Mouse (Mus musculus) spleen, postnatal 14 days (tissue): ENCODE results near the gene Rsu1.
A peak's percentile ranks its signal among the peaks of the same experiment; 100 is the strongest.

ENCODE experiments used
- DNase-seq, 2 experiments: peaks; one replicate each; pipeline ENCODE4 v3.0.0; 2021 to 2022; ENCODE audit warnings: low spot score in 2 of 2

Gene Rsu1

DNA sequence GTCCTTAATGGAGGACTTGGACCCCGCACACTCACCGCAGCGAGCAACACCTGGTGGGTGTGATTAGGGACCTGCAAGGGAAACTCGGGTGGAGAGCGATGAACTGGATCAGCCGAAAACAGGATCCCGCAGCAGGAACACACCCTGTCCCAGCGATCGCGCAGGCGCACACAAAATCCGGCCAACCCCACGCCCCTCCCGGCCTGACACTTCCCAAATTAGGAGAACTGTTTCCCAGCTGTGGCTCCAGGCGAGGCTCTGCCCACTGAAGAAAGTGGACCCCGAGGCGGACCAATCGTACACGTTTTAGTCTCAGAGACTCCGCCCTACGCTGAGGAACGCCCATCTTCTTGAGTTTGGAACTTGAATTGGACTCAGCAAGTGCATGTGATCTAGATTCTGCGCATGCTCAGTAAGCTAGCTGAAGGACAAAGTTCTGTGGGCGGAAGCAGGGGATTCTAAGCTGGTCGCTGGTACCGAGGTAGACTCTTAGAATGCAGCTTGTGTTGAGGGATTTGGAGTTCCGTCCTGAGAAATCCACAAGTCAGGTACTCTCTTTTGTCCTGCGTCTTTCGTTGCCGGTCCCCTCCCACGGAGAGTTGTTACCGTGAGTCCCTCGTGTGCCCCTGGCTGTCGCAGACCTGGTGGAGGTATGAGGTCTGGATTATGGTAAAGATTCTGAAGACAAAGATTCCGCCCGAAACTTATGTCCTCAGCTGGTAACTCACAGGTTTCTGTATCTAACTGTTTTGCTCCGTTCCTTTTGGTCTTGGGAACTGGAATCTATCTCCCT is at the start of gene Rsu1:
Rsu1 (minus strand) TSS at position 251 of the 793 bp plus-strand sequence.
- peak; percentile 78 to 86 for DNase-seq

DNA sequence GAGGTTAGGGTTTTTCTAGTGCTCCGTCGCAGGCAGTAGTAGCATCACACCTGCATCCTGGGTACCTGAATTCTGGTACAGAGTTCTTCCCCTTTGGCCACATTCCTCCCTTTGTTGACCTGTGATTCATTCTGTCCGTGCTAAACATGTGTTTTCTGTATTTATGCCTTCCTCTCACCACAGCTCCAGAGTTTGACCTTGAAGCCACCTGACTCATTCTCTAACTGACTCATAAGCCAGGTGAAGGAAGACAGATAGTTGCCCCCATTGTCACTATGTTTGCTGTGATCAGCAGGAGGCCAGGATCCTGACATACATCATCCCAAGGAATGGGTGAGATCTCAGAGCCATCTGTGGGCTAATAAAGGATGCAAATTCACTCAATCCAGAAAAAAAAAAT is 32.2 kb upstream of the Rsu1 start:
- no peak for DNase-seq

DNA sequence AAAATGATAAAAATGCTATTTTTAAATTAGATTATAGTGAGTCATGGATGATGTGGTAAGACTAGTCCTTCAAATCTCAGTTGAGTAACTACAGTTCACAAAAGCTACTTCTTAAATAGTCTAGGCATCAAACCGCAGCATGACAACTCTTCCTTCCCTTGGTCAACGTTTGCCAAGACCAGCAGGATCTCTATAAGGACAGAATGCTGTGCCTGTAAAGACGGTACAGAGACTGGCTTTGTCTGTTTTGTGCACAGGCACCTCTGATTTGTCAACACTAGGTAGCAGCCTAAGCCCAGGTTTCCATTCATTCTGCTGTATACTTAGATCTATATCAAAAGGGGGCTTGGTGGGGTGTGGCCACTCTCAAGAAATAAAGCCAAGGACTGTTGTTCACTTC is 27.8 kb upstream of the Rsu1 start:
- DNase-seq: no peak

DNA sequence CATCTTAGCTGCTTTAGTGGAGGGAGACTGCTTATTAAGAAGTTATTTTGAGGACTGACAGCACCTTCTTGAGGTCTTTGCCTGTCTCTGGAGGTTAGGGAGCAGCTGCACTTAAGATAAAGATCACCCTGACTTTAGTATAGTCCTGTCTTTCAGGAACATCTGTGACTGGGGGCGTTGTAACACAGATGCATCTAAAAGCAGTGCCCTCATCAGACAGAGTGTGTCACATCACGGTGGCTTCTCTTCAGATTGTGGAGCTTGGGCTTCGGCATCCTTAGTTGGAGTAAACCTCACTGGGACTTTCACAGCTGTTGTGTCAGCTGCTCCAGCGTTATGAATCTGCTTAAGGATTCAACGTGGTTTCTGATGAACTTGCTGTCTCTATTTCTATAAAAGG is 26.5 kb upstream of the Rsu1 start:
- no peak for DNase-seq

DNA sequence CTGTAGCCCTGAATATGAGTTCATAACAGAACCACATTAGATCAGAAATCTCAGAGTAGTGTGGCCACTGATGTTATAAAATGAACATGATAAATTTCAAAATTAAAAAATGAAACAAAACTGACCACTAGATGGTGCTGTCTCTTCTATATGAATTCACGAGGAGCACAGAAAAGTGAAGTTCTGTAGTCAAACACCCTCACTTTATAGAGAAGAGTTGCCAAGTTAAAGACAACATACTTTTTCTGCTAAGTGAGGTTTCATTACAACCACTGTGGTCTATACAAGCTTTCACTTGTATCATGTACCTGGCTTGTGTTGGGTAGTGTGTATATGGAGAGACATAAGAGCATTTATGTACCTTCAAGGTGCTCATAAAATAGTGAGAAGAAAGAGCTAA is 19.4 kb upstream of the Rsu1 start:
- no peak for DNase-seq

DNA sequence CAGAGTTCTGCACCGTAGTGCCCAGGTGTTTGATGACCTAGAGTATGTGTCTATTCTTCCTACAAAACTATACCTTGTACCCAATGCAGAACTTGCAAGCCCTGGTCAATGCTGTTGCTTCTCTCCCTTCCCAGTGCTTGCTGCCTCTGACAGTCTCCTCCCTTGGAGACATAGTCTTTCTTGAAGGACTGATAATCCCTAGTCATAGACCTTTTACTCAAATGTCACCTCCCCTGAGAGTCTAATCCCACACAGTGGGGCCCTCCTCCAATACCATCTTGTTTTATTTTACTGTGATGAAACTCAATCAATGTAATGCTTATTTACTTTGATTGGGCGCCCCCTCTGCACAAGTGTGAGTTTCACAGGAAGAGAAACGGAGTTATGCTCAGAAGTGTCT is 18.9 kb upstream of the Rsu1 start:
- no peak for DNase-seq

DNA sequence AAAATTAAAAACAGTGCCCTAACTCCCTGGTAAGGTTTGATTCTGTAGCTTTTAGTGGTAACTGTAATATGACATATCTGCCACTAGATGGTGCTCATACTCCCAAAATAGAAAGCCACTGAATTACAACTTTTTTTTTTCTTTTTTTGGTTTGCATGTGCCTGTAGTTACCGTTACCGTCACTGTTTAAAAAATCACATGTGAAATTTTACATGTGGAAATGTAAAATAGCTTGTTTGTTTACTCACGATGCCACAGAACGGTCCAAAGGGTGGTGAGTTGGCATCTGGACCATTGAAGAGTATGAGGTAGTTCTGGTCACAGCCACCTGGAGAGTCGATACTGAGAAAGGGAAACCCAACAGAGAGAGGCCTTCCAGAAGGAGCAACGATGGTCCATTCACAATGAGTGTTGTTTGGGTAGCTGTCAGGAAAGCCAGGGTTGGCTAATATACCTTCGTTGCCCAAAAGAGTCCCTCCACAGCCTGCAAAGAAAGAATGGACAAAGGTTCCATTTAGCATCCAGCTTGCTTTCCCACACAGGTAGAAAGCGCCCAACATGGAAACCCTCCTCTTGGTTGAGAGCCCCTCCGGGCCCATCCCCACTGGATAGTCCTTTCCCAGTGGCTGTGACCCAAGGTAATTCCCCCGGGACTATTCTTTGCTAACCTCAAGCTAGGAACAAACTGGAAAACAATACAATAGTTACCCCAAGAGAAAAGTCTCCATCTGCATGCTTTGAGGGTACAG is 7.1 kb upstream of the Rsu1 start:
- no peak for DNase-seq

DNA sequence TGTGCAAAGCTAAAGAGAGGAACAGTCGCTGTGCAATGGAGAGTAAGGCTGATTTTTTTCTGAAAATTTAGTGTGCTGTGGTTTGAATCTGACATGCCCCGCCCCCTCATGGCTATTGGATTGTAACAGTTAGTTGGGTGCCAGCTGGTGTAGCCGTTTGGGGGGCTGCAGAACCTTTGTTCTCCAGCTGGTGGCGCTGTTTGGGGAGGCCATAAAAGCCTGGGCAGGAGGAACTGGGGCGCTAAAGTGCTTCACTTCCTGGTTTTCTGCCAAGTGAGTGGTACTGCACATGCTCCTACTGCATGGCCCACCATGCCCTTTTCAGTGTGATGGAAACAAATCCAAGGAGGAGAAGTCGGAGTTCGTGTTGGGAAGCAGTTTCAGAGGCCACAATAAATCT is 4.7 kb upstream of the Rsu1 start:
- no peak for DNase-seq

DNA sequence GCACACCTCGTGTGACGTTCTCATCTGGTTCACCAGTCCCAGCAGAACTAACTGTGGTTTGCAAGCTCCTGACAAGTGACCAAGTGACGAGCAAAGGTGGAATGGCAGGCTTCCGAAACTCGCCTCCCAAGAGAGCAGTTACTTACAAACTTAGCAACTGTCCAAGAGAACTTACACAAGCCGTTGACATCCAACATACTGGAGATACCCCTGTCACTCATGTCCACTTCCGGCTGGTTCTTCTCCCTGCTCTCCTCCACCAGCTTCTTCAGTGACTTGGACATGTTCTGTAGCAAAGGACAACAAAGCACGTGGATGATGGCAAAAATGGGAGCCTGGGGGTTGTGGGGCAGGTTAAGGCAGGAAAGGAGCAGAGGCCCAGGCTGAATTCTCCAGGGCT is 479 bp downstream of the Rsu1 start:
- DNase-seq: no peak

DNA sequence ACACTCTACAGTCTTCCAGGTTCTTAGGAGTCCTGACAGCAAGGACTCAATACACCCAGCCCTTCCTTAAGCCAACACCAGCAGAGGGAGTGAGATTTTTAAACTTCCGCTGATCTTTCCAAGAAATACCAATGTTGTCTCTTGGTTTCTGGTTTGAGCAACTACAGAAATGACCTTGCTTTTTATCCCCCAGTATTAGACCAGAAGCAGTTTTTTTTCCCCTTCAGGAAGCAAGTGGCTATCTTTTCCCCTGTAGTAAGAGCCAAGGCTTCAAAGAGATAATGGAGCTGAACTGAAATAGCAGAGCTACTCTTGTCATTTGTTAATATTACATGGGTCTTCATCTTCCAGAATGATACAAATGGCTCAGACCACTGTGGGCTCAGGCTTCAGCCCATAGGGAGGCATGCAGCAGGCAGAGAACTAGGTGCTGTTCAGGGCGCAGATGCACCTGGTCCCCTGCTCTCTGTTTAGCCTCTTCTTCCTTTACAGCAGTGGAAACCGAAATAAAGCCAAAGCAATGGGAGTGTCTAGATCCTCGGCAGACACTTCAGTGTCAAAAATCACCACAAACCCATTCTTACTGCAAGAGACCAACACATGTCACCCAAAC is 2.4 kb downstream of the Rsu1 start:
- DNase-seq: no peak

DNA sequence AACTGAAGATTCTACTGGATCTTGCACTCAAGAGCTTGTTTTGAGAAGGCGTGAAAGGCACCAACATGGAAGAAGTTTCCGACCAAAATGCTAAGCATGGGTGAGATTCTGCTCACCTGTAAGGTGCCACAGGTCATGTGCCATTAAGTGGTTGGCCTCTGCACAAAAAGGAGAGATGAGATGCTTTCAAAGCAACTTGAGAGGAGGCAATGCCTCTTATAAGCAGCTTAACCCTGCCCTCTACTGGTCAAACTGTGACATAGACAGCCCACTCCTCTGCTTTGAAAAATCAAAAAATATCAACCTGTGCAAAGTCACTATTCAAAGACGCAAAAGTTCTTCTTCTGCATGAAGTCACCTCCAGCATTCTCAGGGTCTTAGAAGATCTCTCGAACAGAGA is 6.3 kb downstream of the Rsu1 start:
- DNase-seq: no peak

DNA sequence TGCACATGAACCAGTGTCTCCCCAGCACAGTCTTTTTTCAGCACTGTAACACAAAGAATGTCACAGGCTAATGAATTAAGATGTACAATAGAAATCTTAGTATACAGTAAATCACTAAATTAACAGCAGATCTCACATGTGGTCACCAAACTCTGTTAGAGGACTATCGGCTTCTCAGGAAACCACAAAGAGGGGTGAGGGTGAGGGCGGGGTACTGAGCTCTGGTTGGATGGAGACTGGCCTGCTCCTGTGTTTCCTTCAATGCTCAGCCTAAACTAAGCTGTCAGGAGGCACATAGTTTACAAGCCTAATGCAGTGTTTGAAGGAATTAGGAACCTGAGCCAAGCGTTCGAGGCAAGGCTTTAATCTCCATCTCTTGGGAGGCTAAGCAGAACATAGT is 8.1 kb downstream of the Rsu1 start:
- DNase-seq: no peak

DNA sequence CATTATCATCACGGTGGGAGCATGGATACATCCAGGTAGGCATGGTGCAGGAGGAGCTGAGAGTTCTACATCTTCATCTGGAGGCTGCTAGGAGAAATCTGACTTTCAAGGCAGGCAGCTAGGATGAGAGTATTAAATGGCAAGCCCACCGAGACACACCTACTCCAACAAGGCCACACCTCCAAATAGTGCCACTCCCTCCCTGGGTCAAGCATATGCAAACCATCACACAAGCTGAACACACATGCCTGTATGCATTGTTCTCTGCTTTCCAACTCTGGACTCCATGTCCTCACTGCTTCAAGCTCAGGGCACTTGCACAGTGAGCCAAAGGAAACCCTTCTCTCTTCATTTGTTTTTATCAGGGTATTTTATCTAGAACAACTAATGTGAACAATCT is 12.6 kb downstream of the Rsu1 start:
- no peak for DNase-seq

DNA sequence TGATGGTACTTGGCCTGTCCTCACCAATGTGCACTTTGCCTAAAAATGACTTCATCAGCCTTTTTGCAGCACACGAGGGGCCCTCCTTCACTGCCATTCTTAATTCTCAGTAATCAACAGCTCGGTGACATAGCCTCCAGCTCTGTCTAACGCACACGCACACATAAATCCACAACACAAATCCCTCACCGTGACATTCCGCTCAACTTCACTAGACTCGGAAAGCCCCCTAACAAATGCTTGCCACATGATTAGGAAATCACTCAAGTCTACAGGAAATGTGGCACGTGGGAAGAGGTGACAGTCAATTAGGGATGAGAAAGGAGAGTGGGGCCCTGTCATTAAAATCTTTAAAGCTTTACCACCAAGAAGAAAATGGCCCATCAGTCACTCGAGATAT is 30.5 kb downstream of the Rsu1 start:
- DNase-seq: no peak

DNA sequence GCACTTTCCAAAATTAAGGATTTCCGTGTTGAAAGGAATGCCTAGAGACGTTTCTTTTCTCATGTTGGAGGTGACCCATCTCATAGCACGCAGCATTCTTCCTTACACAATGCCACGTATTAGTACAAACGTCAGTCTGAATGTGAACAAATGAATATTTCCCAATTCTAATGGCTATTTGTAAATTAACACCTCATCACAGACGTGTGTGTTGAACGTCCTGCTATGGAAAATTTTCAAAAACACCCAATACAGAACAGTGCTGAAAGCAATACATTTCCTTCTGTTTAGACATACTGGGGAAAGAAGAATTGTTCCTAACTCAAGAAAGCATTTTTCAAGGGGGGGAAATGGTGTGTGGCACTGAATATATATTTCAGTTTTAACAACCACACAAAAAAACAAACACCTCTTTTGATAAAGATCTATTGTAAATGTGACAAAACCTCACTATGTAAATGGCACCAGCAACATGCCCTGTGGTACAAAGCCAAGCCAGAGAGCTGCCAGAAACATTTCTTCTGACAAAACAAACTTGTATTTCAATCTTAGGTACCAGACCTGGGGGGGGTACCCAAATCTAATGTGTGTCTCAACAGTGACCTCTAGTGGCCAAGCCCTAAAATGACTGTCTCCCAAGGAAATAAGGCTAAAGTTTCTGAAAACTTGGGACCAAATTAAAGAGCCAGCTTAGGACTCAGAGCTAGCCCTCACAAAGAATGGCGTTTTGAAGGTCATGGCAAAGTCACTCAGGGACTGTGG is 33.9 kb downstream of the Rsu1 start:
- DNase-seq: peak in 1 of 2 experiments; percentile 37

DNA sequence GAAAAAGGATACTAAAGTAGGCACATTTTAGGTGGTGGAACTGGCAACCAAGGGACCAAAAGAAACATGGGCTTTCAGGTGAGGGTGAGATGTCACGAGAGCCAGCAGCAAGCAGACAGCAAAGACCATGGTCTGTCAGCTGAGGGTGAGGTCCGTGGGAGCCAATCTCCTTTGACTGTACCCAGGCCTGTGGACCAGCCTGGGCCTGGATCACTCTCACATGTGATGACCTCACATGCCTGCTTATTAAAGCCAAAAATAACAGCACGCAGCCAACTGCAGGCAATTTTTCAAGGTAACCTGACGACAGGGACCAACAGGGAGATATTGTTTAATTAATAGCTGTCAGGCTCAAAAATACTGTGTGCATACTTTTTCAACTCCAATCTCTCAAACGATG is 35.5 kb downstream of the Rsu1 start:
- no peak for DNase-seq

DNA sequence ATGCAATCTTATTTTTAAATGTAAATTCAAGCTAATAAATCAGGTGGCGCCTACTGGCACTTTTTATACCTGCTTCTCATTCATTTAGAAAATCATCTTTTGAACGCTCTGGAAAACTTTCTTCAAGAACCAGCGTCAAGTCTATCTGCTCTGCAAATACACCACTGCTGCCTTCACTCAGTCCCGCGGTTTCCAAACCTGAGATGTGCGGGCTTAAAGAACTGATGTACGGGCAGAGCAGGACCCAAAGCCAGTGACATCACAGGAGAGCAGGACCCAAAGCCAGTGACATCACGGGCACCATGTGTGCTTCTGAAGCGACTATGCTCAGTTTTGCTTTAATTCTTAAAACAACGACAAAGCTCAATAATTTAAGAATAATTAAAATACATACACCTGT is 36.4 kb downstream of the Rsu1 start:
- DNase-seq: no peak

DNA sequence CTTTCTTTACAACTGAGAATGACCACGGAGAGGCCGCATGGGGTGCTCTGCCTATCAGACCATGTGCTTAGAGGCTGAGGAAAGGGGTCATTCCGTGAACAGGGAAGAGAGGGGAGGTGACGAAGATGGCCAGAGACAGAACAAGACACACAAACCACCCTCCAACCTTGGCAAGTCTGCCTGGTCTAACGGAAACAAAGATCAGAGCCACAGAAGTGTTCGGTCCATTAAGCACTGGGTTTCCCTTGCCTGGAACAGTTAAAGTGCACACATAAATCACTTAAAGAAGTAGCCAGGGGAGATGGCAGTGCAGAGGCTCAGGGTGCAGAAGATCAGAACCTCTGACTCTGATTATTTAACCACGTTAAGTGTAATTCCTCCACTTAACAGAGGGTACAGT is 37.3 kb downstream of the Rsu1 start:
- no peak for DNase-seq

DNA sequence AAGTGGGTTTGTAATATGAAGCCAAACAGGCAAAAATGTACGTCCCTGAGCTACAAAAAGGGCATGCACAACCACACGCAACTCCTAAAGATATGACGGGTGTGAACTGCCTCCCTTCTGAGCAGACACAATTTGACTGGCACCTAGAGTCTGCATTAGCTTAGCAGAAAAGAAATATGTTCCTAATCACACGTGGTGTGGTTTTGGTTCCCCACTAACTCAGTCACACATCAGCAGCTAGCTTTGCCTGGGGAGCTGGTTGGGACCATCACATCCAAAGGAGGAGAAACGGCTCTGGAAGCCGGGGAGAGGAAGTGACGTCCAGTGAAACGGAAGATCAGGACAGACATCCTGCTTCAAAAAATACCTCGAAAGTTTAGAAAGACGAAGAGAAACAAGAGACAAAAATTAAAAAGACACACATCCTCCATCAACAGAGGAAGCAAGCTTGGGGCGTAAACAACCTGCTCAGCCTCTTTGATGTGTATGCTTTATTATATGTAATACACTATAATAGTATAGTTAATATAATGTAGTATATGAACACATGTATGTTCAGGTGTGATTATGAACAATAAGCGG is 37.9 kb downstream of the Rsu1 start:
- DNase-seq: no peak

DNA sequence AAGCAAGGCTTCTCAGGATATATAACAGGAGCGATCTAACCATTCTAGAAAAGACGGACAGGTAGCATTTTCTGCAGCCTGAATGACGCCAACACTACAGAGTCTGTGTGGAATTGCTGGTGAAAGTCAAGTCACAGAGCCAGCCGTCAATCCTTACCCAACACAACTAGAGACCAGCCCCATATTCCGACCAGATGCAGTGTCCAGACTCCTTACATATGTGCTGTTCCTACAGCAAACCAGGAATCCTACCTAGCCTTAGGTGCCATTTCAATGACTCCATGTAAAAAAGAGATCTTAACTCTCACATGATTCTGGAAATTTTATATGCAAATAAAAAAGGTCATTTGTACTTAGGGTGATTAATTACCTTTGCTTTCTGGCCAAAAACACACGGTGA is 38.9 kb downstream of the Rsu1 start:
- no peak for DNase-seq

DNA sequence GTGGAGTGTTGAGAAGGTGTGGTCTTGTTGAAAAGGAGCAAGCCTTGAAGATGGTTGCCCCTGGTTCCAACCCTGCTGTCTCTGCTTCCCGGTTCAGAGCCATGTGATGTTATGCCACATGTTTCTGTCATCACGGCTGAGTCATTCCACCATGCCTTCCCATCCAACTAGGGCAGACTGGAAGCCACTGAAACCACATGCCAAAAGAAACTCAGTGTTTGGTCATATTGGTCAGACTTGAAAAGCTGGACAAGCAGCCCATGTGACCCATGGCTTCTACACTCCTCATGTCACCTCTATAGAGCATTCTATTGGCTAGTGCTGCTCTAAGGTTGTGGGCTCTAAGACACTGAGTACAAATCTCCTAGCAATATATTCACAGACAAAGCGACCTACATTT is 41.5 kb downstream of the Rsu1 start:
- DNase-seq: no peak

DNA sequence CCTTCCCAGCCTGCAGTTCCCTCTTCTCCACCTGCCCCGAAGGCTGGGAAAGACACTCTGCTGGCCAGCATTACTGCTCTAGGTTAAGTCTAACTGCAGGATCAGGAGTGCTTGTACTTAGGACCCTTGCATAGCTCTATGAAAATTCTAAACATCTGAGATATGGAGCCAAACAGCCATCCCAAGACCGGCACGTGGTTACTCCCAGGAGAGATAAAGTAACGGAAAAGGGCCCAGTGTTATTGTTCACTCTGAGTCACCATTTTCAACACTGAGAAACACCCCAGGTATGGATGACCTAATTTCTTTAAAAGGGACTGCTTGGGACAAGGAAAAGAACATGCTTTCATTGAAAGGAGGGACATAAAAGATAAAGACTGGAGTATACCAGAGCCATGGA is 45.2 kb downstream of the Rsu1 start:
- DNase-seq: no peak
